Mouse (Mus musculus) spleen, adult 2 months (tissue): ENCODE results near the gene Dis3l2. TPM values are rescaled to one million over a fixed set of nuclear protein-coding genes. Genes with fewer than 3 reads are reported as not detected.

ENCODE experiments used
- DNase-seq, 2 experiments: peaks; one replicate each; pipeline versions ENCODE4 v3.0.0 to v3.0.0-alpha.2; 2012 to 2021; ENCODE audit warnings: low spot score in 2 of 2, low read depth in 1 of 2
- H3K27ac ChIP-seq: fragments of 200-500 bp; 2 replicates; pipeline ENCODE4 v1.5.1; 2012; ENCODE audit warnings: low read length, inconsistent platforms; ENCODE audit not compliant: insufficient read depth
- H3K27me3 ChIP-seq: fragments of 200-500 bp; 2 replicates; pipeline ENCODE4 v1.6.1; 2012; ENCODE audit warnings: mild to moderate bottlenecking, moderate library complexity, low read length, inconsistent platforms; ENCODE audit not compliant: control insufficient read depth, insufficient read depth
- H3K36me3 ChIP-seq: fragments of 200-500 bp; 2 replicates; pipeline ENCODE4 v1.6.1; 2012; ENCODE audit warnings: mild to moderate bottlenecking, low read length, inconsistent platforms; ENCODE audit not compliant: control insufficient read depth, insufficient read depth
- H3K4me1 ChIP-seq: fragments of 200-500 bp; 2 replicates; pipeline ENCODE4 v1.6.1; 2011; ENCODE audit warnings: inconsistent platforms; ENCODE audit not compliant: control insufficient read depth, insufficient read depth, insufficient read length
- H3K4me3 ChIP-seq: fragments of 200-500 bp; 2 replicates; pipeline ENCODE4 v1.5.1; 2011; ENCODE audit warnings: mild to moderate bottlenecking, inconsistent platforms; ENCODE audit not compliant: insufficient read depth, insufficient read length; ENCODE audit errors: extremely low read depth
- CTCF ChIP-seq: fragments of 200-500 bp; IDR thresholded peaks from 2 replicates; pipeline ENCODE4 v1.5.1; 2011; ENCODE audit warnings: mild to moderate bottlenecking, inconsistent platforms; ENCODE audit not compliant: insufficient read depth, insufficient read length, insufficient replicate concordance; ENCODE audit errors: extremely low read depth
- POLR2A ChIP-seq: fragments of 200-500 bp; IDR thresholded peaks from 2 replicates; pipeline ENCODE4 v1.6.1; 2011; ENCODE audit warnings: low read depth, low read length, inconsistent platforms
- whole genome bisulfite sequencing: fragments of 180-500 bp; shearing (Covaris S2); methylation state at CpG from one replicate; pipeline ENCODE4 v1.1.7; 2018; 5-methylcytosine and 5-hydroxymethylcytosine counted together
- polyA plus RNA-seq: library from polyadenylated mRNA; depleted of rRNA; stranded (reverse); fragments of >200 nt; gene quantifications from 2 replicates; pipeline ENCODE4 v1.2.3, GENCODE M21; 2012

Gene Dis3l2
- polyA plus RNA-seq, 1 experiment, result 8.8 TPM

- no peak for TF ChIP-seq CTCF
- TF ChIP-seq POLR2A, result no peak
- 0 out of 2 replicates have a peak, but pooled peaks cover 1% of the 10 kb centered on the region for H3K36me3 ChIP-seq
- no peak overlapping the region for H3K27ac ChIP-seq
- H3K4me1 ChIP-seq, result no peaks in the 10 kb centered on the region
- no peaks in the 10 kb centered on the region for H3K27me3 ChIP-seq
- 91% methylated on average over 8 of the region's 8 CpGs for WGBS
- no peak overlapping the region for H3K4me3 ChIP-seq
- no peak for DNase-seq
These were observed 49.8 kb downstream of the Dis3l2 start for GRCm38 (mm10) chr1:86753416-86753815.

GRCm38 (mm10) chr1:86754335-86754734 is 50.7 kb downstream of the Dis3l2 start:
- Histone ChIP-seq H3K4me3 (no peak overlapping the region), H3K27ac (no peak overlapping the region), H3K4me1 (no peaks in the 10 kb centered on the region), H3K36me3 (0 out of 2 replicates have a peak, but pooled peaks cover 1% of the 10 kb centered on the region), H3K27me3 (no peaks in the 10 kb centered on the region)
- 87% methylated on average over 3 of the region's 3 CpGs for WGBS
- DNase-seq, result no peak
- TF ChIP-seq POLR2A (no peak), CTCF (no peak)

- Histone ChIP-seq H3K4me1 (no peaks in the 10 kb centered on the region), H3K27ac (no peak overlapping the region), H3K4me3 (no peak overlapping the region), H3K36me3 (peaks cover 3% of the 10 kb centered on the region; the same call in 1 of the 2 replicates), H3K27me3 (no peaks in the 10 kb centered on the region)
- WGBS, result 93% methylated on average over 6 of the region's 6 CpGs
- DNase-seq, result no peak
- TF ChIP-seq POLR2A, result no peak
- no peak for TF ChIP-seq CTCF
These were observed 54.5 kb downstream of the Dis3l2 start for GRCm38 (mm10) chr1:86758091-86758490.

GRCm38 (mm10) chr1:86762161-86762560 is 58.6 kb downstream of the Dis3l2 start:
- Histone ChIP-seq H3K27me3 (no peaks in the 10 kb centered on the region), H3K4me1 (no peaks in the 10 kb centered on the region), H3K4me3 (no peak overlapping the region), H3K36me3 (peaks cover 3% of the 10 kb centered on the region; the same call in 1 of the 2 replicates), H3K27ac (no peak overlapping the region)
- WGBS, result 95% methylated on average over 6 of the region's 6 CpGs
- no peak for DNase-seq
- TF ChIP-seq CTCF (no peak), POLR2A (no peak)

GRCm38 (mm10) chr1:86801241-86801640 is 97.6 kb downstream of the Dis3l2 start:
- TF ChIP-seq CTCF, result no peak
- 89% methylated on average over 2 of the region's 2 CpGs for WGBS
- Histone ChIP-seq H3K4me3 (no peak overlapping the region), H3K27me3 (no peaks in the 10 kb centered on the region), H3K27ac (no peak overlapping the region), H3K4me1 (no peaks in the 10 kb centered on the region), H3K36me3 (no peaks in the 10 kb centered on the region)
- no peak for DNase-seq

- Histone ChIP-seq H3K4me3 (no peak overlapping the region), H3K36me3 (no peaks in the 10 kb centered on the region), H3K27ac (no peak overlapping the region), H3K27me3 (no peaks in the 10 kb centered on the region), H3K4me1 (peaks cover 2% of the 10 kb centered on the region; the same call in 1 of the 2 replicates)
- DNase-seq, result no peak
- no peak for TF ChIP-seq POLR2A
- TF ChIP-seq CTCF, result no peak
- WGBS, result 73% methylated on average over 3 of the region's 3 CpGs
These were observed 108.1 kb downstream of the Dis3l2 start for GRCm38 (mm10) chr1:86811756-86812155.

- TF ChIP-seq POLR2A (no peak), CTCF (no peak)
- Histone ChIP-seq H3K4me3 (no peak overlapping the region), H3K27me3 (no peaks in the 10 kb centered on the region), H3K27ac (no peak overlapping the region), H3K4me1 (no peaks in the 10 kb centered on the region), H3K36me3 (0 out of 2 replicates have a peak, but pooled peaks cover 2% of the 10 kb centered on the region)
- WGBS, result 64% methylated on average over 1 of the region's 1 CpGs
- no peak for DNase-seq
These were observed 118.7 kb downstream of the Dis3l2 start for GRCm38 (mm10) chr1:86822266-86822665.
